Mouse (Mus musculus) G1E (cell line): ENCODE measurements around the gene Wdr5. TPM values are rescaled to one million over a fixed set of nuclear protein-coding genes. Genes with fewer than 3 reads are reported as not detected.

Experiments used
- ATAC-seq: 2 replicates; pipeline ENCODE4 v1.8.0; 2016; ENCODE audit warnings: mild to moderate bottlenecking; ENCODE audit not compliant: insufficient number of reproducible peaks, poor library complexity, low FRiP score, severe bottlenecking; ENCODE audit errors: extremely low read depth
- DNase-seq: peaks from one replicate; pipeline ENCODE4 v3.0.0; 2012; ENCODE audit warnings: low spot score
- H3K27me3 ChIP-seq: 2 replicates; pipeline ENCODE4 v1.6.1; 2012; ENCODE audit warnings: mild to moderate bottlenecking, low read length, inconsistent platforms; ENCODE audit not compliant: insufficient read depth
- H3K36me3 ChIP-seq: replicated peaks from 2 replicates; pipeline ENCODE3; 2012; ENCODE audit warnings: mild to moderate bottlenecking, inconsistent platforms
- H3K4me1 ChIP-seq: 2 replicates; pipeline ENCODE4 v1.6.1; 2012; ENCODE audit warnings: low read depth, low read length, inconsistent platforms, mixed read lengths; ENCODE audit not compliant: insufficient read depth
- H3K4me3 ChIP-seq: 2 replicates; pipeline ENCODE4 v1.5.1; 2012; ENCODE audit warnings: low read depth, mild to moderate bottlenecking, inconsistent platforms, low read length, moderate library complexity, mixed read lengths
- H3K9me3 ChIP-seq: replicated peaks from 2 replicates; pipeline ENCODE4 v1.6.1; 2012; ENCODE audit warnings: inconsistent platforms
- CTCF ChIP-seq: IDR thresholded peaks from 2 replicates; pipeline ENCODE4 v1.5.1; 2012; ENCODE audit warnings: low read depth, low read length, inconsistent platforms, mixed read lengths
- GATA1 ChIP-seq: IDR thresholded peaks from 2 replicates; pipeline ENCODE4 v1.6.1; 2012; ENCODE audit warnings: borderline replicate concordance, low read length, inconsistent platforms, mixed read lengths
- GATA2 ChIP-seq: IDR thresholded peaks from 2 replicates; pipeline ENCODE4 v1.6.1; 2012; ENCODE audit warnings: low read depth, low read length, inconsistent platforms, borderline replicate concordance
- POLR2AphosphoS5 ChIP-seq: IDR thresholded peaks from 2 replicates; pipeline ENCODE4 v1.6.1; 2012; ENCODE audit warnings: low read depth, low read length, inconsistent platforms; ENCODE audit not compliant: insufficient replicate concordance
- TAL1 ChIP-seq: conservative IDR thresholded peaks from 2 replicates; pipeline ENCODE4 v1.6.1; 2012; ENCODE audit warnings: low read depth, low read length, inconsistent platforms, mixed read lengths
- polyA plus RNA-seq: library from polyadenylated mRNA; stranded (reverse); fragments of >175 nt; gene quantifications from 2 replicates; pipeline ENCODE4 v1.2.3, GENCODE M21; 2012
- total RNA-seq, 2 experiments: library from RNA; stranded (forward) in 1 of 2; stranded (reverse) in 1 of 2; fragments of 200-1000 nt in 1 of 2; fragments of >200 nt in 1 of 2; fragmentation: Nextera tagmentation in 1 of 2; gene quantifications; 2 replicates each; pipeline ENCODE4 v1.2.3; 2014 to 2017

Wdr5 gene
- total and polyA plus RNA-seq, 3 experiments: 29.4 to 107 (median 58.6) TPM

DNA sequence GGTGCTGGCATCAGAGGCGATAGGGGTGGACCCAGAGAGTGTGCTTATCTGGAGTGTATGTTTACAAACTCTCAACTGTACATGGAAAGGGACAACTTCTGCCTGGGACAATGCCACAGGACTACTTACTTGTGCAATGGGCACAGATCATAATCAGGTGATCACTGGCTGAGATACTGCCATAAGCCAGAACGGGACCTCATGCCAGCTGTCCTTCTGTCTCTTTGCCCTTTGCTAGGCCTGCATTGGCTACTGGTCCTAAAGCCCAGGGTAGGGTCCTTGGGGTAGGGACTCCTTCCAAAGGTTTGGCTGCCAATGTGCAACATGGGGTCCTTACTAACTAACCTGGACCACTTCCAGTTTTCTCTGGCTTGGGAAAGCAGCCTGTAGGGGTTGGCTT, 68.1 kb downstream of the Wdr5 start:
- Histone ChIP-seq H3K36me3 (no peaks in the 10 kb centered on the region), H3K27me3 (peaks cover 24% of the 10 kb centered on the region), H3K9me3 (no peaks in the 10 kb centered on the region), H3K4me1 (no peaks in the 10 kb centered on the region), H3K4me3 (no peak overlapping the region)
- TF ChIP-seq POLR2AphosphoS5 (no peak), CTCF (no peak), TAL1 (no peak), GATA2 (no peak), GATA1 (no peak)
- DNase-seq (no peak), ATAC-seq (no peak)

DNA sequence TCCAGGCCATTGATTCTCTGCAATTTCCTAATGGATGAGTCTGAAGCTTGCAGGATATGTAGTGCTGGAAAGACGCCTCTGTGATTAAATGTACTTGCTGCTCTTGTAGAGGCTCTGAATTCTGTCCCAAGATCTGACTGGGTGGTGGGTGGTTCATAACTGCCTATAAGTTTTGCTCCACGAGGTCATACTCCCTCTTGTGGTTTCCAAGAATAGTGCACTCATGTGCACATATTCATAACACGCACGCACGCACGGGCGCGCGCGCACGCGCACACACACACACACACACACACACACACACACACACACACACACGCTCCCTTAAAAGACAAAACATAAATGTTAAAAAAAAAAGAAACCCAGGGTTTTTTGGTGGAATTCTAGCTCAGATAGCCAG, 69.6 kb downstream of the Wdr5 start:
- DNase-seq: no peak
- Histone ChIP-seq H3K36me3 (no peaks in the 10 kb centered on the region), H3K27me3 (peaks cover 21% of the 10 kb centered on the region), H3K9me3 (no peaks in the 10 kb centered on the region), H3K4me3 (no peak overlapping the region), H3K4me1 (no peaks in the 10 kb centered on the region)
- TF ChIP-seq GATA1: no peak
- TF ChIP-seq TAL1: no peak
- no peak for TF ChIP-seq POLR2AphosphoS5
- TF ChIP-seq CTCF: no peak
- TF ChIP-seq GATA2: no peak
- ATAC-seq: no peak

Other genes starting within 250 kb of the Wdr5 start
- gene Vav2, start 88.1 kb upstream of the Wdr5 start, total RNA-seq (2014; fragmentation: Nextera tagmentation): 3.5 and 5.1 TPM in 2 replicates
- 6.8 and 6.9 TPM in 2 replicates for gene Vav2, start 88.1 kb upstream of the Wdr5 start, total RNA-seq (2017)
- gene Vav2, start 88.1 kb upstream of the Wdr5 start, polyA plus RNA-seq: 7.2 and 7.5 TPM in 2 replicates
- 0.68 and 1.5 TPM in 2 replicates for gene Brd3os, start 72.8 kb upstream of the Wdr5 start, total RNA-seq (2014; fragmentation: Nextera tagmentation)
- 0.55 and 1.3 TPM in 2 replicates for gene Brd3os, start 72.8 kb upstream of the Wdr5 start, total RNA-seq (2017)
- 0.78 and 1.5 TPM in 2 replicates for gene Brd3os, start 72.8 kb upstream of the Wdr5 start, polyA plus RNA-seq
- 75.2 and 84.1 TPM in 2 replicates for gene Brd3, start 7.5 kb upstream of the Wdr5 start, total RNA-seq (2014; fragmentation: Nextera tagmentation)
- 13.2 and 17.5 TPM in 2 replicates for gene Brd3, start 7.5 kb upstream of the Wdr5 start, total RNA-seq (2017)
- 92.1 and 124 TPM in 2 replicates for gene Brd3, start 7.5 kb upstream of the Wdr5 start, polyA plus RNA-seq
- not detected in 2 replicates for gene Rxra, start 161.3 kb downstream of the Wdr5 start, total RNA-seq (2014; fragmentation: Nextera tagmentation)
- gene Rxra, start 161.3 kb downstream of the Wdr5 start, total RNA-seq (2017): 0.05 and 0.06 TPM in 2 replicates
- gene Rxra, start 161.3 kb downstream of the Wdr5 start, polyA plus RNA-seq: 0.03 TPM in 1 of 2 replicates, not detected in the other